Mouse (Mus musculus): ENCODE results near the gene Lpcat1.

The Lpcat1 gene

GRCm38 (mm10) chr13:73446943-73447342 is 20.1 kb upstream of the Lpcat1 start:
- DNase-seq (ENCODE audit: low spot score in 2 of 2) = peak; percentile 45 to 66

- no peak for DNase-seq (ENCODE audit: low spot score in 2 of 2)
Measured at GRCm38 (mm10) chr13:73447478-73447877, 19.5 kb upstream of the Lpcat1 start.

- DNase-seq (ENCODE audit: low spot score in 2 of 2) = no peak
Measured at GRCm38 (mm10) chr13:73448201-73448600, 18.8 kb upstream of the Lpcat1 start.

- no peak for DNase-seq (ENCODE audit: low spot score in 2 of 2)
Measured at GRCm38 (mm10) chr13:73448723-73449122, 18.3 kb upstream of the Lpcat1 start.

- DNase-seq (ENCODE audit: low spot score in 2 of 2) = no peak
Measured at GRCm38 (mm10) chr13:73453503-73454217, 13.3 kb upstream of the Lpcat1 start.

GRCm38 (mm10) chr13:73455328-73455727 is 11.7 kb upstream of the Lpcat1 start:
- DNase-seq (ENCODE audit: low spot score in 2 of 2) = no peak

GRCm38 (mm10) chr13:73457301-73457700 is 9.7 kb upstream of the Lpcat1 start:
- no peak for DNase-seq (ENCODE audit: low spot score in 2 of 2)

GRCm38 (mm10) chr13:73457741-73458140 is 9.3 kb upstream of the Lpcat1 start:
- DNase-seq (ENCODE audit: low spot score in 2 of 2) = no peak

GRCm38 (mm10) chr13:73458719-73459118 is 8.3 kb upstream of the Lpcat1 start:
- no peak for DNase-seq (ENCODE audit: low spot score in 2 of 2)

GRCm38 (mm10) chr13:73459189-73459850 is 7.7 kb upstream of the Lpcat1 start:
- no peak for DNase-seq (ENCODE audit: low spot score in 2 of 2)

- DNase-seq (ENCODE audit: low spot score in 2 of 2) = no peak
Measured at GRCm38 (mm10) chr13:73461551-73461950, 5.4 kb upstream of the Lpcat1 start.

- DNase-seq (ENCODE audit: low spot score in 2 of 2) = no peak
Measured at GRCm38 (mm10) chr13:73465156-73465555, 1.8 kb upstream of the Lpcat1 start.

GRCm38 (mm10) chr13:73466411-73466810 is 586 bp upstream of the Lpcat1 start:
- DNase-seq (ENCODE audit: low spot score in 2 of 2) = no peak

GRCm38 (mm10) chr13:73467421-73468237 is 632 bp downstream of the Lpcat1 start:
- no peak for DNase-seq (ENCODE audit: low spot score in 2 of 2)

- DNase-seq (ENCODE audit: low spot score in 2 of 2) = no peak
Measured at GRCm38 (mm10) chr13:73468834-73469233, 1.8 kb downstream of the Lpcat1 start.

GRCm38 (mm10) chr13:73469257-73469967 is 2.4 kb downstream of the Lpcat1 start:
- DNase-seq (ENCODE audit: low spot score in 2 of 2) = no peak

GRCm38 (mm10) chr13:73472481-73472880 is 5.5 kb downstream of the Lpcat1 start:
- DNase-seq (ENCODE audit: low spot score in 2 of 2) = no peak

GRCm38 (mm10) chr13:73473746-73474145 is 6.7 kb downstream of the Lpcat1 start:
- no peak for DNase-seq (ENCODE audit: low spot score in 2 of 2)

GRCm38 (mm10) chr13:73474163-73474562 is 7.2 kb downstream of the Lpcat1 start:
- DNase-seq (ENCODE audit: low spot score in 2 of 2) = no peak

GRCm38 (mm10) chr13:73475058-73475980 is 8.3 kb downstream of the Lpcat1 start:
- no peak for DNase-seq (ENCODE audit: low spot score in 2 of 2)

- DNase-seq (ENCODE audit: low spot score in 2 of 2) = no peak
Measured at GRCm38 (mm10) chr13:73476259-73476658, 9.3 kb downstream of the Lpcat1 start.

Measured in cerebellum, postnatal 4 days (tissue).